Mouse (Mus musculus): ENCODE data around the gene Olfr1375. TPM values are rescaled to one million over a fixed set of nuclear protein-coding genes. Genes with fewer than 3 reads are reported as not detected.

Olfr1375 gene
- polyA plus RNA-seq, 1 experiment from 2014 or later, result not detected

DNA sequence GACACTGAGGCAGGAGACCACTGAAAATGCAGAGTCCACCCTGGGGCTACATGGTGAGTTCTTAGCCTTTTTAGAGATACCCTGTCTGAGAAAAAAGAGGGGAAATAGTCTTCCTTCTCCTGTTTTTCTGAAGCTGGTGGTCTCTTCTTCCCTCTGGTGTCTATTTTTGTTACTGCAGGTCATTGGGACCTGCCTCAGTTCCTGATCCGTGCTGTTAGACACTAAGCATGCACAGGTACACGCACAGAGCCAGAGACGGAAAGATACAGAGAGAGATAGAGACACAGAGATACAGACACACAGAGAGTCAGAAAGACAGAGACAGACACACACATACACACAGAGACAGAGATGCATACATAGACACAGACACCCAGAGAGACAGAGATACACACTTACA lies 5.3 kb downstream of the Olfr1375 start:
- H3K27ac ChIP-seq (replicated peaks), result no peak overlapping the region
- H3K9ac ChIP-seq (replicated peaks), result no peak overlapping the region
- H3K4me2 ChIP-seq (replicated peaks), result no peak overlapping the region
- ATAC-seq (ENCODE audit: low FRiP score, low read depth), result no peak
- no peaks in the 10 kb centered on the region for H3K27me3 ChIP-seq
- no peaks in the 10 kb centered on the region for H3K9me3 ChIP-seq
- H3K36me3 ChIP-seq, result no peaks in the 10 kb centered on the region
- no peaks in the 10 kb centered on the region for H3K4me1 ChIP-seq
- no peak overlapping the region for H3K4me3 ChIP-seq
- WGBS, result 50% methylated on average over 3 of the region's 3 CpGs

DNA sequence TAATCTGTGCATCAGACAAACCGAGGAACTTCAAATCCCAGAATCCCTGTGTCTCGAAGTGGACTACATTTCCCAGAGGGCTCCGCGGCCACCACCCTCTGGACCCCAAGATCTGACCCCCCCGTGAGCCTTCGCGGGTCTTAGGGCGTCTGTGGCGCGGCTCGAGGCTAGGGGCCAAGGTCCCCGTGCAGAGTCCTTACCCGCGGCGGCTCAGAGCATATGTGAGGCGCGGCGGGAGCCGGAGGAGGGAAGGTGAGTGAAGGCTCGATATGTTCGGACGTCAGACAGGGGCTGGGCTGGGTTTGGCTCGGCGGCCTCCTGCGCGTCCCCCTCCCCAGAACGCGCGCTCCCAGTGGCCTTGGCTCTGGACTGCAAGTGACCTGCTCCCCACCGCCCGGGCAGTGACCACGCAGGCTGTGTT lies 11.3 kb downstream of the Olfr1375 start, which contains the start of gene Zfp354a:
TSS of gene Zfp354a (plus strand) at position 107 of the 421 bp plus-strand sequence.
- ATAC-seq (ENCODE audit: low FRiP score, low read depth), result peak; percentile 95
- Histone ChIP-seq H3K36me3 (peaks cover 30% of the 10 kb centered on the region), H3K4me2 (replicated peaks) (peak within 1 kb of the TSS; percentile 84), H3K4me3 (peak within 1 kb of the TSS; percentile 77), H3K9me3 (no peaks in the 10 kb centered on the region), H3K27me3 (no peaks in the 10 kb centered on the region), H3K9ac (replicated peaks) (peak within 1 kb of the TSS; percentile 77), H3K27ac (replicated peaks) (peak within 1 kb of the TSS; percentile 50; the same call in 1 of the 2 replicates), H3K4me1 (peaks cover 11% of the 10 kb centered on the region)
- WGBS, result under 1% methylated on average over 31 of the region's 32 CpGs

DNA sequence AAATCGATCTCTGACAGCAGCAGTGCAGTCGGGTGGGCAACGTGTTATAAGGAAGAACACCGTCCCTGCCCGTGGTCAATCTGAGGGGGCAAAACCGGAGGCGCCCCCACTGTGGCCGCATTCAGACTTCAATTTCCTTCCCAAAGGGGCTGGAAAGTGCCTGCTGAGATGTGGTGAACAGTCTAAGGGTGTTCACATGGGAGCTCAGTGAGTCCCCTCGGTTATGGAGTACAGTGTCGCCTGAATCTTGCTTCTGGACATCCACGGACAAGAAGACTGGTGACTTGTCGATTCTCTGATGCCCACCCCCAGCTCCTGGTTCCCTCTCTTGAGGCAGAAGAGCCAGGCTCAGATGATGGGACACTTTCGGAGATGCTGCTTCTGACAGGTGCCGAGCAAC lies 11.7 kb downstream of the Olfr1375 start:
- H3K27me3 ChIP-seq, result no peaks in the 10 kb centered on the region
- WGBS, result 19% methylated on average over 14 of the region's 14 CpGs
- H3K4me3 ChIP-seq, result peak overlapping the region; percentile 77
- peaks cover 11% of the 10 kb centered on the region for H3K4me1 ChIP-seq
- H3K36me3 ChIP-seq, result peaks cover 35% of the 10 kb centered on the region
- H3K9me3 ChIP-seq, result no peaks in the 10 kb centered on the region
- H3K9ac ChIP-seq (replicated peaks), result peak overlapping the region; percentile 77
- peak overlapping the region; percentile 84 for H3K4me2 ChIP-seq (replicated peaks)
- no peak; the same call in 1 of the 2 replicates for ATAC-seq (ENCODE audit: low FRiP score, low read depth)
- H3K27ac ChIP-seq (replicated peaks), result no peak overlapping the region

DNA sequence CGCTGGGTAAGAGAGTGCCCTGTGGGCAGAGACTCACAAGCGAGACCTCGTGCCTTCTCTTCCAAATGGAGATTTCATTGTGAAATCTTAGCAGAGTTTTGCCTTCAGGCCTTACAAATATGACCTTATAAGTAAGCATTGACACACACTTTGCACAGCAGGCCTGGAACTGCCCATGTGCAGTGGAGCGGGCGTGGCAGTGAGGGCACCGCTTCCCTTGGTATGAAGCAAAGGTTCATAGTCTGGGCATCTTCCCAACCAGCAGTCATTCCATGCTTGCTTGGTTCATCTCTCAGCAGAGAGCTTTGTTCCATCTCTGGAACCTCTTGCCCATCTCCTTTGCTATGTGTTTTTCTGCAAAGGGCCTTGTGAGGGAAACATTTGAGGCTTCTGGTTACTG lies 13.1 kb downstream of the Olfr1375 start:
- H3K4me1 ChIP-seq, result peaks cover 11% of the 10 kb centered on the region
- H3K9ac ChIP-seq (replicated peaks), result no peak overlapping the region
- H3K4me3 ChIP-seq, result no peak overlapping the region
- H3K27ac ChIP-seq (replicated peaks), result no peak overlapping the region
- ATAC-seq (ENCODE audit: low FRiP score, low read depth), result no peak
- no peaks in the 10 kb centered on the region for H3K27me3 ChIP-seq
- H3K36me3 ChIP-seq, result peaks cover 47% of the 10 kb centered on the region
- no peaks in the 10 kb centered on the region for H3K9me3 ChIP-seq
- WGBS, result 92% methylated on average over 6 of the region's 6 CpGs
- no peak overlapping the region for H3K4me2 ChIP-seq (replicated peaks)

DNA sequence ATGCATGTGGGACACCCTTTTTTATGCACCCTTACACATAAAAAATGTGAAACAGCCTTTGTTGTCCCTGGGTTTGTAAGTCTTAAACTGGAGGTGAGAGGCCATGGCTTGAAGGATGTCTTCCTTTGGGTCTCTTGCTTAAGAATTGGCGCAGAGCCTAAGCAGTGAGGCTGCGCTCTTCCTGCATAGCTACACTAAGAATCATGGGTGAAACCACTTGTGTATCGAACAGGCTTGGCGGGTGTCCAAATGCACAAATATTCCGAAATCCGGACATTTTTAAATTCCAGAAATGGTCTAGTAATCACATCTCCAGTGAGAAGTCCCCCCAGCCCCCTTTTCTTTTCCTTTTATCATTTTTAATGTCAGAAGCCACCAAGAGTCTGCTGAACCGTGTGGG lies 15.4 kb downstream of the Olfr1375 start:
- 95% methylated on average over 7 of the region's 7 CpGs for WGBS
- H3K36me3 ChIP-seq, result peaks cover 63% of the 10 kb centered on the region
- no peak overlapping the region for H3K4me2 ChIP-seq (replicated peaks)
- H3K4me1 ChIP-seq, result peaks cover 11% of the 10 kb centered on the region
- H3K9ac ChIP-seq (replicated peaks), result no peak overlapping the region
- H3K9me3 ChIP-seq, result no peaks in the 10 kb centered on the region
- H3K27ac ChIP-seq (replicated peaks), result no peak overlapping the region
- no peaks in the 10 kb centered on the region for H3K27me3 ChIP-seq
- no peak for ATAC-seq (ENCODE audit: low FRiP score, low read depth)
- no peak overlapping the region for H3K4me3 ChIP-seq

DNA sequence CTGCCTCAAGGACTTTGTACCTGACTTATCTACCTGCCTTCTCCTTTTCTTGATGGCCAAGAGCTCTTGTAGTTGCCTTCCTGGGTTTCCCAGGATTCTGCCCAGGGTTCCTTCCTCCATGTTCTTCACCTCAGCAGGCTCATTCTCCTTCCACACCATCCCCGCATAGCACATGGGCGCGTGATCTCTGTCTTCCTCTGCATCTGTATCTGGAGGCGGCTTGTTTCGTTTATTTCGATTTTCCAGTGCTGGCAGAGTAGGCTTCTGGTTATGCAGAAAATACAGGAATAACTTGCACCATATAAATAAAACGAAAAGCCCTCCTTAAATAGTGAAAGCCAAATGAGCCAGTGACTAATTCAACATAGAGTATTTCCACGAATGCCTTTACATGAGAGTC lies 15.9 kb downstream of the Olfr1375 start:
- H3K4me1 ChIP-seq, result peaks cover 11% of the 10 kb centered on the region
- no peaks in the 10 kb centered on the region for H3K27me3 ChIP-seq
- no peak overlapping the region for H3K4me3 ChIP-seq
- H3K27ac ChIP-seq (replicated peaks), result no peak overlapping the region
- H3K4me2 ChIP-seq (replicated peaks), result no peak overlapping the region
- no peak for ATAC-seq (ENCODE audit: low FRiP score, low read depth)
- WGBS, result 95% methylated on average over 8 of the region's 8 CpGs
- no peak overlapping the region for H3K9ac ChIP-seq (replicated peaks)
- H3K9me3 ChIP-seq, result no peaks in the 10 kb centered on the region
- peaks cover 69% of the 10 kb centered on the region for H3K36me3 ChIP-seq

DNA sequence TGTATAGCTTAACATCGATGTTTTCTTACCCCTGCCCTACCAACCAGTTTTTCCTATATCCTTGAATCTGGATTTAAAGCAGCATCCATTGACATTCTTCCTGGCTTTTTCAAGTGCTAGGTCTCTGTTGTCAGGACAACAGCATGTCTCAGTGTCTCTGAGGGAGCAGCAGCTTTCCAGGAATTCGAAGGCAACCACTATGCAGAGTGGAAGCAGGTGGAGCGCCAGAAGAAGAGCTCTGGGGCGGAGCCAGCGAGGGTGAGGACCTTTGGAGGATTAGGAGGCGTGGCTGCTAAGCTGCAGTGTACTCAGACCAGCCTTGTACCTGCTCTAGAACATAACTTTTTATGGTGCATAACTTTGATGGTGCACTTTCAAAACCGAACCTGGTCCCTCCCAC lies 36.6 kb downstream of the Olfr1375 start:
- no peak overlapping the region for H3K4me3 ChIP-seq
- no peak for ATAC-seq (ENCODE audit: low FRiP score, low read depth)
- 44% methylated on average over 7 of the region's 7 CpGs for WGBS
- H3K27ac ChIP-seq (replicated peaks), result no peak overlapping the region
- H3K4me1 ChIP-seq, result no peaks in the 10 kb centered on the region
- H3K9ac ChIP-seq (replicated peaks), result no peak overlapping the region
- no peaks in the 10 kb centered on the region for H3K27me3 ChIP-seq
- no peak overlapping the region for H3K4me2 ChIP-seq (replicated peaks)
- no peaks in the 10 kb centered on the region for H3K36me3 ChIP-seq
- H3K9me3 ChIP-seq, result no peaks in the 10 kb centered on the region

DNA sequence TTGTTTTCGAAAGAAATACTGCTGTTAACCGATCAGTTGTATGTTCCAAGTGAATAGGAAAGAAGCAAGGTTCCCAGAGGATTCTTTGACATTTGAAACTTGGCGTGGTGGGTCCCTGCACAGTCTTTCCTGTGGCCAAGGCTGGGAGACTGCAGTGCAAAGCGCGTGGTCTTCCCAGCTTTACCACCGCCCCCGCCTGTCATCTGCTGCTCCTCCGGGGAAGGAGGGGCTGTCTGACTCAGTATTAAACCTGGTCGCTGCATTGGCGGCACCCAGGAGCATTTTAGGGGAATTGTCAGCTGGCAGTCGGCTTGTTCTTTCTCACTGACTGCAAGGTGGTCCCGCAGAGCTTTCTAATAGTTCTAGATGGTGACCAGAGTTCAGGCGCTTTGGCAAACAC lies 37.4 kb downstream of the Olfr1375 start:
- Histone ChIP-seq H3K4me1 (no peaks in the 10 kb centered on the region), H3K36me3 (no peaks in the 10 kb centered on the region), H3K4me3 (no peak overlapping the region), H3K27me3 (no peaks in the 10 kb centered on the region), H3K27ac (replicated peaks) (no peak overlapping the region), H3K9ac (replicated peaks) (no peak overlapping the region), H3K9me3 (no peaks in the 10 kb centered on the region), H3K4me2 (replicated peaks) (no peak overlapping the region)
- no peak for ATAC-seq (ENCODE audit: low FRiP score, low read depth)
- WGBS, result 69% methylated on average over 13 of the region's 13 CpGs

Other genes starting within 250 kb of the Olfr1375 start
- 58.1 and 59.2 TPM in 2 replicates for gene Zfp354c, start 220.4 kb upstream of the Olfr1375 start, polyA plus RNA-seq (2016; fragmentation: Nextera tagmentation; extraction: Ambion mirVana)
- 1.1 and 1.8 TPM in 2 replicates for gene Zfp879, start 206.6 kb upstream of the Olfr1375 start, polyA plus RNA-seq (2016; fragmentation: Nextera tagmentation; extraction: Ambion mirVana)
- not detected in 2 replicates for gene Grm6, start 197.4 kb upstream of the Olfr1375 start, polyA plus RNA-seq (2016; fragmentation: Nextera tagmentation; extraction: Ambion mirVana)
- 17.3 and 19.3 TPM in 2 replicates for gene Zfp454, start 160.5 kb upstream of the Olfr1375 start, polyA plus RNA-seq (2016; fragmentation: Nextera tagmentation; extraction: Ambion mirVana)
- 37.4 and 40.2 TPM in 2 replicates for gene Zfp2, start 131.9 kb upstream of the Olfr1375 start, polyA plus RNA-seq (2016; fragmentation: Nextera tagmentation; extraction: Ambion mirVana)
- gene Zfp354b, start 116.5 kb upstream of the Olfr1375 start, polyA plus RNA-seq (2016; fragmentation: Nextera tagmentation; extraction: Ambion mirVana), result 2.1 and 2.4 TPM in 2 replicates
- not detected in 2 replicates for gene 4933414I15Rik, start 104.3 kb upstream of the Olfr1375 start, polyA plus RNA-seq (2016; fragmentation: Nextera tagmentation; extraction: Ambion mirVana)
- gene Prop1, start 94.3 kb upstream of the Olfr1375 start, polyA plus RNA-seq (2016; fragmentation: Nextera tagmentation; extraction: Ambion mirVana), result not detected in 2 replicates
- not detected in 2 replicates for gene Olfr1378, start 81.6 kb upstream of the Olfr1375 start, polyA plus RNA-seq (2016; fragmentation: Nextera tagmentation; extraction: Ambion mirVana)
- gene Olfr1377, start 66.1 kb upstream of the Olfr1375 start, polyA plus RNA-seq (2016; fragmentation: Nextera tagmentation; extraction: Ambion mirVana), result not detected in 2 replicates
- gene Olfr51, start 44.5 kb upstream of the Olfr1375 start, polyA plus RNA-seq (2016; fragmentation: Nextera tagmentation; extraction: Ambion mirVana), result not detected in 2 replicates
- gene Olfr54, start 33.9 kb upstream of the Olfr1375 start, polyA plus RNA-seq (2016; fragmentation: Nextera tagmentation; extraction: Ambion mirVana), result not detected in 2 replicates
- gene Zfp354a, start 11.1 kb downstream of the Olfr1375 start, polyA plus RNA-seq (2016; fragmentation: Nextera tagmentation; extraction: Ambion mirVana), result 11.3 and 11.7 TPM in 2 replicates
- not detected in 2 replicates for gene Gm12569, start 172.4 kb downstream of the Olfr1375 start, polyA plus RNA-seq (2016; fragmentation: Nextera tagmentation; extraction: Ambion mirVana)
- gene Clk4, start 213.6 kb downstream of the Olfr1375 start, polyA plus RNA-seq (2016; fragmentation: Nextera tagmentation; extraction: Ambion mirVana), result 148 and 150 TPM in 2 replicates
- 0.20 and 0.85 TPM in 2 replicates for gene BC049762, start 214.9 kb downstream of the Olfr1375 start, polyA plus RNA-seq (2016; fragmentation: Nextera tagmentation; extraction: Ambion mirVana)
- 14.8 and 18.3 TPM in 2 replicates for gene Col23a1, start 241.8 kb downstream of the Olfr1375 start, polyA plus RNA-seq (2016; fragmentation: Nextera tagmentation; extraction: Ambion mirVana)

Measured in midbrain, embryonic 12.5 days (tissue).